Mouse (Mus musculus): Measurements from ENCODE around the gene Zfp385a.

Zfp385a gene

DNA sequence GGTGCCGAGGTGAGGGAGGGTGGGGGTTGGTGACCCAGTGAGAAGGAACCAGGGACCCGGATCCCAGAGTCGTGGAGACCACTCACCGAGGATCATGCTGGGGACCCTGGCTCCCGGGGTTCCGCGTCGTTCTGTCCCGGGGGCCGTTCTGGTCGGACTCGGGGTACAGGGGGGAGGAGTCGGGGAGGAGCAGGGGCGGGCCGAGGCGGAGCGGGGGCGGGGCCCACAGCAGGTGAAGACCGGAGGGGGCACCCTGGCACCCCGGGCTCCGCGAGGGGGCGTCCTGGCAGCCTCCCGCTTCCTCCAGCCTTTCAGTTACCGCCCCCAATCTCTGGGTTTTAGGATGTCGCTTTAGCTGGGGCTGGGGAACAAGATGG lies at the start of gene Zfp385a:
Zfp385a (minus strand) TSS at position 133 of the 377 bp plus-strand sequence.
- DNase-seq (ENCODE audit: low spot score): no peak

DNA sequence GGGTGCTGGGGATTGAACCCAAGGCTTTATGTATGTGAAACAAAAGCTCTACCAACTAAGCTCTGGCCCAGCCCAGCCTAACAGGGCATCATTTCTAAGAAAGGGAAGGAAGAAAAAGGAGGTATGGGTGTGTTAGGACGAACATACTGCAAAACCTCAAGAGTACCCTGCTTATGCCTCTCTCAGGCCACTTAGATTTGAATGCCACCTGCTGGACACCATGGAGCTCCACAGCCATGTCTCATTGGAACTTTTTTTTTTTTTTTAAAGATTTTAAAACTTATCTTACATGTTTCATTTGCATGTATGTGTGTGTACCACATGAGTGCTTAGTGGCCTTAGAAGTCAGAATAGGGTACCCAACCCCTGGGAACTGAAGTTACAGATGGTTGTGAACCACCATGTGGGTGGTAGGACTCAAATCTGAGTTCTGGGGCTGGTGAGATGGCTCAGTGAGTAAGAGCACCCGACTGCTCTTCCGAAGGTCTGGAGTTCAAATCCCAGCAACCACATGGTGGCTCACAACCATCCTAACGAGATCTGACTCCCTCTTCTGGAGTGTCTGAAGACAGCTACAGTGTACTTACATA lies 48.8 kb upstream of the Zfp385a start:
- DNase-seq (ENCODE audit: low spot score): peak; percentile 51

DNA sequence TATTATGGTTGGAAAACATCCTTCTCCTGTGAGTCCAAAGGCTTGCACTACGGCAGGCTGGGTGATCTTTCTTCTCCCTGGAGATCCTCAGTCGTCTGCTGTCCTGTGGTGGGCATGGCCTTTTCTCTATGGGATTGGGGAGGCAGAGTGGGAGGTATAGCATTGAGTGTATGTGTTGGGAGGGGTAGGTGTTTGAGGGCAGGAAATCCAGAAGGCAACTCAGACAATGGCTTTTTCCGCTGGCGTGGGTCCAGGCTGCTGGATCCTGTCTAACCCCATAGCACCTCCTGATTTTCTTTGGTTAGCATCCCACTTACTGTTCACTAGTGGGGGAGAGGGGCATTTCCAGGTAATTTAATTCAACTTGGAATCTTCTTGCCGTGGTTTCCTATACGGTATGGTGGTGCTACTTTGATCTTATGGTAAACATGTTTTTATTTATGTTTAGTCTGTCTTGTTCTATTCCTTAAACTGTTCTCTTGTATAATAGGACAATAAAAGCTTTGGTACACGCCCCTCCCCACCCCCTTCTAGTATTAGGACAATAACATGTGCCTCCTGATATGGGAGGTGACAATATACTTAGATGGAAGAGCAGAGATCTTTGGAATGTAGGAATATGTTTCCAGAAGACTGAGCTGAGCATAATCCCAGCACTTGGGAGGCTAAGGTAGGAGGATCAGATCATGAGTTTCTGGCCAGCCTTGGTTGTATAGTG lies 44.0 kb upstream of the Zfp385a start:
- peak; percentile 72 for DNase-seq (ENCODE audit: low spot score)

DNA sequence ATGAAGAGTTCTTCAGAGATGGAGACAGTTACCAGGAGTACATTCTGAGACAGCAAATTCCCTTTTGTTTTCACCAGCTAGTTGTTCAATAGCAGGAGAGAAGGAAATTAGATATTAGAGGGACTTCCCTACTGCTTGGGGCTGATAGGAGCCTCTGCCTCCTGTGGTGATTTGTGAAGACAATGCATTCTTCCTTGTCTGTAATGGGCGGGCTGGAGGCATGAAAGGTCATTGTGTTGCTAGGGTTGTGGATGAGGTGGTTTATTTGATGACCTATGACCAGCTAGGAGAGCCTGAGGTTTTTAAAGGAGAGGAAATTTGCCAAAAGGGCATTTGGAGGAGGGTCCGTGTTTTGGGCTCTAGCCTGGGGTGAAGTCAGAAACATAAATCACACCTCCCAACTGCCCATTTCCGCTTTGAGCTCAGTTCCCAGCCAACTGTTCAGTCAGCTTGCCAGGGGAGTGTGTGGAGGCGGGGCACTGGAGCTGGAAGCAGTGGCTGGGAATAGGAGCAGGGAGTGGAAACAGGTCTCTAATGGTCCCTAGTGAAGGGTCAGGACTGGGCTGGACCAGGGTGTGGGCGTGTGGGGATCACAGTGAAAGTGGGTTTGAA lies 43.0 kb upstream of the Zfp385a start:
- peak; percentile 73 for DNase-seq (ENCODE audit: low spot score)

DNA sequence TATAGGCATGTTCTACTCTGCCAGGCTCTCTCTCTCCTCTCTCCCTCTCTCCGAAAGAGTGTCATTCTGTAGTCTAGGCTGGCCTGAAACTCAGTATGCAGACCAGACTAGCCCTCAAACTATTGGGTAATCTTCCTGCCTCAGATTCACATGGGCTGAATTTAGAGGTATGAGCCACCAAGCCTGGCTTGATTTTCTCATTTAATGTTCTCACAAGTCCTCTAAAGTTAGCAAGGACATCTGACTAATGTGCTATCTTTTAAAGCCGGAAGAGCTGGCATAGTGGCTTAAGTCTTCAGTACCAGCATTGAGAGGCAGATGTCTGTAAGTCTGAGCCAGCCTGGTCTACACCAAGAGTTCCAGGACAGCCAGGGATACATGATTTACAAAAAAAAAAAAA lies 42.2 kb upstream of the Zfp385a start:
- DNase-seq (ENCODE audit: low spot score): no peak

DNA sequence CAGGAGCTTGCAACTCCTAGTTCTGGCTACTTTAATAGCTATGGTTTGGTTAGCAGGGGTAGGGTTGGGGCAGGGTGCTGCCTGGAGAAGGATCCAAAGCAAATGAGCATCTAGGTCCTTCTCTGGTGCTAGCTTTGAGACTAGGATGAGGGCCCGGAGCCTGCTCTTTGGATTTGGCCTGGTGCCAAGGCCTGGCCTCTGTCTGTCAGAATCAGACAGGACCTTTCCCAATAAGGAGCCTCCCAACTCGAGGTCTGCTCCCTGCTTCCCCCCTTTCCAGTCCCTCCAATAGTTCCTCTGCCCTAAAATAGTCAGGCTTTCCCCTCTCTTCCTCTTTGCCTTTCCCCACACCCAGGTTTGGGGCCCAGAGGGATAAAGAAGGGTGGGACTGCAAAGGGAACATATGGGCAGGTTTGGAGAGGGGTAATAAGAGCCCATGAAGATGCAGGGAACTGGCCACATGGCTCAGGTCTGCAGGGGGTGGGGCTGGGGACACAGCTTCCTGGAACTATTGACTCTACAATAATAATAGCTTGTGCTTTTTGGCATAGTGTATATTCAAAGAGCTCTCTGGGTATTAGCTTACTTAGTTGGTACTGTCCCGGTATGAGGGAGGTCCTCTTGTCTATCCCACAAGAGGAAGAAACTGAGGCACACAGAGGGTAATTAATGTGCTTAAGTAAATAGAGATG lies 38.9 kb upstream of the Zfp385a start:
- no peak for DNase-seq (ENCODE audit: low spot score)

DNA sequence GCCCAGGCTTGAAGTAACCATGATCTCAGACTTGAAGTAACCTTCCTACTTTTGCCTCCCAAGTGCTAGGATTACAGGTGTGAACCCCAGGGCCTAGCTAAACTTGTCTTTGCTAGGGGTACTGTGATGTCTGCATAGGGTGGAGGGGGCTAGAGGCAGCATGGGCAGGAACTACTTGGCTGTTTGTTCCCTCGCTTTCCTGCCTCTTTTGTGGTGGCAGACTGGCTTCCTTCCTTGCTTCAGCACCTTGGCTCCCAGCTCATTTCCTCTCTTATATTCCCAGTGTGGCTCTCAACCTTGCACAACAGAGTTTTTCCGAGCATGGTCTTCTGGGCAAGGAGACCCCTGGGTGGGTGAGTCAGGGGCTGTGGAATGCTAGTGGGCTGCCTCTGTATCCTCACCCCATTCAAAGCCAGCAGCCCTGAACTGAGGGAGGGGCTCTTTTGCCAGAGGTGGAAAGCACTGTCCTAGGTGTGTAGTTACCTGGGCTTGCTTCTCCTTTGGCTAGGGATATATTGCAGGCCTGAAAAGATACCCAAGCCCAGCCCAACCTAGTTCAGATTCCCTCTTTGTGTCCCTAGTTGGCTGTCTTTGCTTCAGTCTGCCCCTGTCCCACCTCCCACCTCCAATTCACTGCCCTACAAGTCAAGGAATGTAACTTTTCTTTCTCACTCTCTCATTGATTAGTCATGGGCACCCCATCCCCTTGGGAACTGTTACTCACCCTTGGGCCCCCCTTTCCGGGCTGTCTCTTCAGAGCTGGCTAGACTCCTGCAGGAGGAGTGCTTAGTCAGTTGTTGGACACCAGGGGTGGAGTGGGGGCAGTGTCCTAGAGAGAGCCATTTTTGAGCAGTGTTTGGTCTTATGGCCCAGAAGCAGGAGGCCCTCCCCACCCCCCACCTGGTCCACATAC lies 38.1 kb upstream of the Zfp385a start:
- DNase-seq (ENCODE audit: low spot score): no peak

DNA sequence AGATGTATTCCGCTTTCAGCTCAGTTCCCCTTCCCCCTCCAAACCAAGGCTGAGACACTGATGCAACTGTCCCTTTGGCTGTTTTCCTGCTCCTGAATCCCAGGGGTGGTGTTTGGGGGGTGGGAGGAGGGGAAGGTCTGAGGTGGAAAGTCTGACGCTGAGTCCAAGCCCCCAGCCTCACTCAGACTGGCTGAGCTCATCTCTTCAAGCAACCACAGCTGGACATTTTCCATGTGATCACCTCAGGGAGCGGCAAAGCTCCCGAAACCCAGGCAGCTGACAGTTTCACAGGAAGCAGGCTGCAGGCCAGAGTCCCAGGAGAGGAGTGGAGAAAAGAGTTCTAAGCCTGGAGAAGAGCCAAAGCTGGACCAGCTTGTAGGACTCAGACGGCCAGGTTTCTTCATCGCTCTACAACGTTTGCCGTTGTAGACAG lies 37.0 kb upstream of the Zfp385a start:
- DNase-seq (ENCODE audit: low spot score): no peak

DNA sequence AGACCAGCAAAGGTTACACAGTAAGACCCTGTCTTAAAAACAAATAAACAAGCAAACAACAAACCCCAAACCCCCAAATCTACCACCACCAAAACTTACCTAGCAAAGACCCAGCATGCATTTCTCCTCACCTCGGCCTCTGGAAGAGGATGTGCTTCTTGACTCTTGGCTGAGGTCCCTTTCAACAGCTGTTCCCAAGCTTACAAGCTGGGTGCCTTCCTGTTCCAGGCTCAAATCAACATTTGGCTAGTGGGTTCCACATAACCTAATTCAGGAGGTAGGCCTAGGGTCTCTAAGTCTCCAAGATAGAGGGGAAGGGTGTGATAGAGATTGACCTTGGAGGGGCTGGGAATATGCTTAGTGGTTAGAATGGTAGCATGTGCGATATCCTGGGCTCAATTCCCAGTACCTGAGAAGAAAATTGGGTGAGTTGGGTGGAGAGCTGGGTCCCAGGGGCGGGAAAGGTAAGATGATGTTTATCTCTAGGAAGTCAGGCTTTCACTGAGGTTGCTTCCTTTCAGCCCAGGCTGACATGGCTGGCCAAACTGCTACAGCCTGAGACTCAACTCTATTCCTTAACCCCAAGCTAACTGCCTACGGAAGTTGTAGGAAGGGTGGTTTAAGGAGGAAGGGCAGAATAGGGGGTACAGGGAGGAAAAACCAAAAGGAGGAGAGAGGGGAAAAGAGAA lies 35.4 kb upstream of the Zfp385a start:
- no peak for DNase-seq (ENCODE audit: low spot score)

DNA sequence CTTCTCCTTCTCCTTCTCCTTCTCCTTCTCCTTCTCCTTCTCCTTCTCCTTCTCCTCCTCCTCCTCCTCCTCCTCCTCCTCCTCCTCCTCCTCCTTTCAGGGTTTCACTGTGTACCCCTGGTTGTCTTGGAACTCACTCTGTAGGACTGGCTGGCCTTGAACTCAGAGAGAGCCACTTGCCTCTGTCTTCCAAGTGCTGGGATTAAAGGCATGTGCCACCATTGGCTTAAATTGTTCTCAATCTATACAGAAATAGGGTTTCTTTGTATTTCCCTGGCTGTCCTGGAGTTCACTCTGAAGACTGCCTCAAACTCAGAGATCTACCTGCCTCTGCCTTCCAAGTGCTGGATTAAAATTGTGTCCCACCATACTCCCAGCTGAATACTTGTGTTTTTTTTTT lies 32.6 kb upstream of the Zfp385a start:
- no peak for DNase-seq (ENCODE audit: low spot score)

DNA sequence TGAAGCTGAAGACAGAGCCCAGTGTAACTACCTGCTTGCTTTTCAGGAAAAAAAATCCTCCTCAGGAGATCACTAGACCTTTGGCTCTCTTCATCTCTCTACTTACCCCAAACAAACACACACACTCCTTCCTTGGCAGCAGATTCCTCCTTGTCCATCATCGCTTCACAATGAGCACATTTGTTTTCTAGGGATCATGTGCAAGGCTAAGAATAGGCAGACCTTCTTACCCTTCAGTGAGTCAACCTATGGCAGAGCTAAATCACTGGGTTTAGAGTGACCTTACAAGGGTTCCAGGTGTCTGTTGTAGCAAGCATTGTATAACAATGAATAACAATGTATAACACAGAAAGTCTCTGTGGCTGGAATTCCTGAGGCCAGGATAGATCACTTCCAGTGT lies 31.8 kb upstream of the Zfp385a start:
- no peak for DNase-seq (ENCODE audit: low spot score)

DNA sequence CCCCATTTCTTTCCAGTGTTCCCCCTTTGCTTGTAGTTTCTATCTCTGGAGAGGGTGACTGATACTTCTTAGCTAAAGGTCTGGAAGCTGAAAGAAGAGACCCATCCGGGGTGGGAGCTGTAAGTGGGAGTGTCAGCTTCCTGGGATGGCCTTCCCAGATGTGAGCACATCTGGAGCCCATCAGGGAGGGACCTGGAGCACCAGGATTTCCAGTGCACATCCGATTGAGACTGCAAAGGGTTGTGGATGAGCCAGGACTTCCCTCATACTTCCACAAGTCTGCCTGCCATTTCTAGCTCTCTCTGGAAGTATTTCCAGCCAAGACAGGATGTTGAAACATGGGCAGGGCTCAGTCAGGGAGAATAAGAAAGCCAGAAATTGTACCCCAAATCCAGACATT lies 31.3 kb upstream of the Zfp385a start:
- DNase-seq (ENCODE audit: low spot score): no peak

DNA sequence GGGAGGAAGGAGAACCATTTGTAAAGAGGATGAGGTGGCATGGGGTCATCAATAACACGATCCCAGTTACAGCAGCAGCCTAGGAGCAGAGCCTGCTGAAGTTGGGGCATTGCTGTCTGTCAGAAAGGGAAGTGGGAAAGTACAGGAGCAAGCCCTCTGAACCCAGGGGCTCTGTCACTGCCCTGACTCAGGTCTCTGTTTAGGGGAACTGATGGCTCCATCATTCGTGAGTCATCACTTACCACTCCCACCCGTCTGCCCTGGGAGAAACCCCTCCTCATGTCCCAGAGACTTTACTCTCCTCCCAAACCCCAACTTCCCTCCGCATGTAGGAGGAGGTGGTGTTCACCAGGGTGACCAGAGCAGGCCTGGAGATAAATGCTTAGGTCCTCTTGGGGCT lies 30.6 kb upstream of the Zfp385a start:
- DNase-seq (ENCODE audit: low spot score): no peak

DNA sequence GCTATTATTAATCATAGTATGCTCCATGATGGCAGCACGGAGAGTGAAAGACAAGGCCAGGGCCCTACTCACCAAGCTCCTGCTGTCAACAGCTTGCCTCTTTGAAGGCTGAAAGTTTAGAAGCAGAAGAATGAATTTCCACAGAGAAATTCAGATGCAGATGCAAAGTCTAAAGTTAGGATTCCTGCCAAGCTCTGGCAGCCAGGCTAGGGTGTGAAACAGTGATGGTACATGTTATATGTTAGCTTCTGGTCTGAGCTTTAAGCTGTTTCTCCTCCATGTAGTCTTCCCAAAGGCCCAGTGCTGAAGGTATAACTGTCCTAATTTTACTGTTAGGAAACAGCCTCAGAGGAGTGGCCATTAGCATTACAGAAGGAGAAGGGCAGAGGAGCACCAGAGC lies 29.2 kb upstream of the Zfp385a start:
- DNase-seq (ENCODE audit: low spot score): no peak

DNA sequence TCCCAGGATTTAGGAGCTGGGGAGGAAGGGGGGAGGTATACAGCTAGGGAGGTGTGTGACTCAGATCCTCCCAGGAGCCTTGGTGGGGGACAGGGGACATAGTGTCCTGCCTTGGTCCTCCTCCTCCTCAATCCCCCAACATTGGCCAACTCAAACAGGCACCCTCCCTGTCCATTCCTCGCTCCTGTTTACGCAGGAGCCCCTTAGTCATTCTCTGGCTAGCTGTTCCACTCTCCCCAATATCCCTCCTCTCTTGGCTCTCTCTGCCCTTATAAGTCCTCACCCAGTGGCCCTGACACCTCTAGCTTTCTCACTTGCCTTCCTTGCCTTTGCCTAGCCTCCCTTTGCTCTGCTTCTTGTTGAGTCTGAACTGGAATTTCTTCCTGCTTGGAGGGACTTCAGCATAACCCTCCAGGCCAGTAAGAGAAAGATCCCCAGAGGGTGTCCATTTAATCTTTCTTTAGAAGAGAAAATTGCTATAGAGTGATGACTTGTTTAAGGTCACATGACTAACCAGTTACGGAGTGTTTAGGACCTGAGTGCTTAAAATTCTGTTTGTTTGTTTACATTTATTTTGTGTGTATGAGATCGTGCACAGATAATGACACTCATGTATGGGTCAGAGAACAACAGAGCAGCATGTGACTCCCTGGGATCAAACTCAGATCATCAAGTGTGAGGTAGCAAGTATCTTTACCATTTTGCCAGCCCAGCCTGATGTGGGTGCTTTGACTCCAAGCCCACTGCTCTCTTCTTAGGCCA lies 28.5 kb upstream of the Zfp385a start:
- DNase-seq (ENCODE audit: low spot score): no peak

DNA sequence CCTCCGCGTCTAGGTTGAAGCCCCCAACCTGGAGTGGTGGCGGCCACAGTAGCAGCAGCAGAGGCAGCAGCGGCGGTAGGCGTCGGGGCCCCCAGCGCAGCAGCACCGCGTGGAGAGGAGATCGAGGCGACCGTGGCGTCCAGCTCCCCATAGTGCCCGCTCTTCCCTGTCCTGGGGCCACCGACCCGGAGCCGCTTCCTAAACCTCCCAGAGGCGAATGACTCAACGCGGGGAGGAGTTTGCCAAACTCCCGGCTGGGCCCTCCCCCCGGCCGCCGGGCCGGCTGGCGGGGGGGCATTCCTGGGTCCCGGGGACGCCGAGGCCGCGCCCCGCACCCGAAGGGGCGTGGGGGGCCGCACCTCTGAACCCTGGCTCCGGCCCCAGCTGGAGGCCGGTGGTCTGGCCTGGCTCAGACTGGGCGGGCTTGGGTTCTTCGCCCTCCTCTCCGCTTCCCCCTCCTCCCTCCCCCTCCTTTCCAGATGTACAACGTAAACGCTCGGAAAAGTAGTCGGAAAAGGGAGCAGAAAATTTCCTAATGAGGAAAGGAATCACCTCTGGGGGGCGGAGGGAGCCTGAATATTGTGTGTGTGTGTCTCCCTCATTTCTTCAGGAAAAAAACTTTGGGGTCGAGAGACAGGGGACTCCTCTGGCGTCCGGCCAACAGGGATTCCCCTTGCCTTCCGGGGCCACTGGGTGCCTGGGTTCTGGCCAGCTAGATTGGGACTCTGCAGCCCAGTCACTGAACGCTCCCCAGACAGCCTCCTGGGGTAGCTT lies 26.7 kb upstream of the Zfp385a start, which contains the start of gene Itga5:
Itga5 (minus strand) TSS at position 388 of the 774 bp plus-strand sequence.
- peak; percentile 77 for DNase-seq (ENCODE audit: low spot score)

DNA sequence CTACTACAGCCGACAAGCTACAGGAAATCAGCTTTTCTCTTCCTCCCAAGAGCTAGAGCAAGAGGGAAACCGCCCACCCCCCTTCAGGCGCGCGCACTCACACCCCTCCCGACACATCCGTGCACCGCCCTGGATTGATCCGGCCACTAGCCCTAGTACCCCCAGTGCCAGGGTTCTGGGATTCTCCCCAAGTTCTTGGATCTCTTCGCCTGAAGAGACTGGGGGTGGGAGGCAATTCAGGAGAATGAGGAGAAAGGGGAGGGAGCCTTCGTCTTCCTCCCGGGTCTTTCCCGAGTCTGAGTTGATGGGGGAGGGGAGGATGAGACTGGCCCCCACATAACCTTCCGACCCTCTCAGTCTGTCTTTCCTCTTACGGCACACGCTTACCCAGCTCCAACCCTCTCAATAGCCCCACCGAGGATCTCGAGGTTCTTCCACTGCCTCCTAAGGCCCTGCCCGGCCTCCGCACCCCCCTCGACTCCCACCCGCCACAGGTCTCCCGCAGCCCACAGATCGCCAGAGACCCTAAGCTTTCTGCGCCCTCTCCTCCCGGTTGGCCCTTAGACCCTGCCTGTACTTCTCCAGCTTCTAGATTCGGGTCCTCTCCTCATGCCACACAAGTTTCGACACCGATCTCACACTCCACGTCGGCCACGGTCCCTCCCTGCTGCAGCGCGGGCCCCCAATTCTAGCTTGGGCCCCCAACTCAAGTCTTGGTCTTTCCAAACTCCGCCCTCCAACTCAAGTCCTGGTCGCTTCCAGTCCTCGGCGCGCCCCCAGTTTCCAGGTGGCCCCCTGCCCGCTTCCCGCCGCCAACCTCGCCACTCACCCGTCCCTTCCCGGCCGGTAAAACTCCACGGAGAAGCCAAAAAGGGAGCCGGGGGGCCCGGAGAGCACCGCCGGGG lies 25.8 kb upstream of the Zfp385a start:
- DNase-seq (ENCODE audit: low spot score): no peak

DNA sequence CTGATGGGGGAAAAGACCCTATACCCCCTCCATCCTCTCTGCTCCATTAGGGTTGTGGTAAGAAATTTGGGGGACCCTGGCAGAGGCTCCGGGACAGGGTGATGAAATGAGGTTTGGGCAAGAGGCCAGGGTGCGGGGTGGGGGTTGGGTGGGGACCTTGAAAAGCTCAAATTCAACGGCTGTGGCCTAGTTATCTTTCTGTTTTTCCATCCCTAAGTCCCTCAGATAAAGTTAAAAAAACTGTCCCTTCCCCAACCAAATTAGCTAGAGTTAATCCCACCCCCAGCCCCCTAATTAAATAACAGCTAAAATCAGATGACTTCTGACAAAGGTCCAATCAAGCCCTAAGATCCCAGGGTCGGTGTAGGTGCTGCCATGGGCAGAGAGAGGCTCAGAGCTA lies 24.9 kb upstream of the Zfp385a start:
- DNase-seq (ENCODE audit: low spot score): no peak

DNA sequence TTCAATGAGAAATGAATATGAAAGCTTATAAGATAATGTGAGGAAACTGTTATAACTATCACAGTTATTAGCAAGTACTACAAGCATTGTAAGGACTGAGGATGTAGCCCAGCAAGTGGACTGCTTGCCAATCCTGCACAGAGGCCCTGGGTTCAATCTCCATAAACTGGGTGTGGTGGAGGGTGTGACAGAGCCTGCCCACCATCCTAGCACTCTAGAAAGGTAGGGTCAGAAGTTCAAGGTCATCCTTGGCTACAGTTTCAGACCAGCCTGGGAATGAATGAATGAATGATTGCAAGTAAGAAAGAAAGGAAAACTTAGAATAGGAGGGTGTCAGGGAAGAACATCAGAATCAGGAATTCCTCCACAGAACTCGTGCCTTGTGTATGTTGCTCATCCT lies 23.9 kb upstream of the Zfp385a start:
- no peak for DNase-seq (ENCODE audit: low spot score)
